Mouse (Mus musculus) spleen, adult 12 weeks (tissue): ENCODE results near the gene Neurl1a.

ENCODE experiments used
- DNase-seq: peaks from one replicate; pipeline ENCODE4 v3.0.0; 2022; ENCODE audit warnings: low spot score

Neurl1a gene

DNA sequence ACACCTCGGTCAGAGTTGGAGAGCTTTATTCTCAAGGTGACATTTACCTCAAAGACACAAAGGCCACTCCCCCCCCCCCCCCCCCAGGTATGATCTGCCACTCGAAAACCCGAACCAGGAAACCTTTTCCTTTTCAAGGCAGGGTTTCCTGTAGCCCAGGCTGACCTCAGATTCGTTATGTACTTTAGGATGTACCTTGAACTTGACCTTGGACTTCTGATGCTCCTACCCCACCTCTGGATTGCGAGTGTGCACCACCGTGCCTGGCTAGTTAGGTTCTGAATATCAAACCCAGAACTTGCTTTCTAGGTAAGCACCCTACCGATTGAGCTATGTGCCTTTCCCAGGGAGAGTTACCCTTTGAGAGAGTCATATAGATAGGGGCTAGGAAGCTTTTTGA is 69.7 kb downstream of the Neurl1a start:
- DNase-seq, result no peak

DNA sequence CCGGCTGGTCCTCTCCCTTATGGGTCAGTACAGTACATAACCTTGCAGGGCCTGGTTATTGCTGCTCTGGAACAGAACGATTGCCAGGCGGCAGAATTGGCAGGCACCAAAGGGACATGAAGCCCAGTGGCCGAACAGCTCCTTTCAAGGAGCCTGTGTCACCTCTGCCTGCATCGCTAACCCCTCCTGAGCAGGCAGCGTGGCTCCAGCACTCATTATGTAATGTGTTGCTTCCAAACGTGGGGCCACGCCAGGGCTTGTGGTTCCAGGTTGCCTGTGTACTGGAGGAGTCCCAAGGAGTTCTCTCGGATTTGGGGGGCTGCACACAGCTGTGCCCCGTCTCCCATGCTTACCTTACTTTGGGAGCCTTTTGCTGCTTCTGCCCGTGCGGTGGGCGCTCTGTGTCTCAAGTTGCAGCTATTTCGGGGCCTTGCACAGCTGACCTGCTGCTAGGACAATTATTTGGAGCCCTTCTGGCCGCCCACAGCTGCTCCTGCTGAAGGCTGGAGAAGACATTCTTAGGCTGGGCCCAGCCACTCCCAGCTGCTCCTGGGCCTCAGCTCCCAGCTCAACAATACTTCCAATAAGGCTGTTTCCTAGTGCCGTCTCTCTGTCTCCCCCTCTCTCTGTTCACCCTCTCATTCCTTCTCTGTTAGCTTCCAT is 70.4 kb downstream of the Neurl1a start:
- DNase-seq, result no peak

DNA sequence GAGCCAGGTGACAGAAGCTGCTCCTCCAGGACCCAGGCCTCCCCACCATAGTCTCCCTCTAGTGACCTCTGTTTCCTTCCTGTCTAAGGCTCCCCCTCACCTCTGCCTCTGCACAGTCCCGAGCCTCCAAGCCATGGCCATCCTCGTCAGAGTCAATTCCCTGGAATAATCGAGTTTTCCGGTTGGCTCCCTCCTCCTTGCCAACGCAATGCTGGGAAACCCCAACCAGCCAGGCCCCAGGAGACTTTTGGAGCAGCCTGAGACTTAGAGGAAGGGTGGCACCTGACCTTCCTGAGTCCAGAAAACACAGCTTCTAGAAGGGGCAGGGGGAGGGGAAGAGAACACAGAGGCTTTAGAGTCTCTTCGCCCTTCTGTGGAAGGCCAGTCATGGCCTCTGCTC is 72.3 kb downstream of the Neurl1a start:
- no peak for DNase-seq

DNA sequence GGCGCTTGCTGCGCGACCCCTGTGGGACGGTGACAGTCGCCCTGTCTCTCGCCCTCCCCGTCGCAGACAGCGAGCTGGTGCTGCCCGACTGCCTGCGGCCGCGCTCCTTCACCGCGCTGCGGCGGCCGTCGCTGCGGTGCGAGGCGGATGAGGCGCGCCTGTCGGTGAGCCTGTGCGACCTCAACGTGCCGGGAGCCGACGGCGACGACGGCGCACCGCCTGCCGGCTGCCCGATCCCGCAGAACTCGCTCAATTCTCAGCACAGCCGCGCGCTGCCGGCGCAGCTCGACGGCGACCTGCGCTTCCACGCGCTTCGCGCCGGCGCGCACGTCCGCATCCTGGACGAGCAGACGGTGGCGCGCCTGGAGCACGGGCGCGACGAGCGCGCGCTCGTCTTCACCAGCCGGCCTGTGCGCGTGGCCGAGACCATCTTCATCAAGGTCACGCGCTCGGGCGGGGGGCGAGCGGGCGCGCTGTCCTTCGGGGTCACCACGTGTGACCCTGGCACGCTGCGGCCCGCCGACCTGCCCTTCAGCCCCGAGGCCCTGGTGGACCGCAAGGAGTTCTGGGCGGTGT is 74.5 kb downstream of the Neurl1a start:
- DNase-seq, result no peak

DNA sequence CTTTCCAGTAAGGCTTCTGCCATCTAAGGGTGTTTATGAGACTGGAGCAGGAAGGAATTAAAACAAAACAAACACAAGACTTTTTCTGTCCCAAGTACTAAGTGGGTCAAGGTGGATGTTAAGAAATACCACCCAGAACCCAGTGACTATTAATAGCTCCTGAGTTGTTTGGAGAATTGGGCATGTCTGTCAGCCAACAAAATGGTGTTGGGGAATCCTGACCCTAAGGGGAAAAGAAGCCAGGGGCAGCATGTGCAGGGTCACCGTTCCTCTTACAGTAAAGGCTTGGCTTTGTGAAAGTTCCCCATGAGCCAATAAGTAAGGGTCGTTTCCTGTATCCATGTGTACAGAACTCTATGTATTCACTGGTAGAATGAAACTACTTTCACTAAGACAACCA is 76.4 kb downstream of the Neurl1a start:
- no peak for DNase-seq

DNA sequence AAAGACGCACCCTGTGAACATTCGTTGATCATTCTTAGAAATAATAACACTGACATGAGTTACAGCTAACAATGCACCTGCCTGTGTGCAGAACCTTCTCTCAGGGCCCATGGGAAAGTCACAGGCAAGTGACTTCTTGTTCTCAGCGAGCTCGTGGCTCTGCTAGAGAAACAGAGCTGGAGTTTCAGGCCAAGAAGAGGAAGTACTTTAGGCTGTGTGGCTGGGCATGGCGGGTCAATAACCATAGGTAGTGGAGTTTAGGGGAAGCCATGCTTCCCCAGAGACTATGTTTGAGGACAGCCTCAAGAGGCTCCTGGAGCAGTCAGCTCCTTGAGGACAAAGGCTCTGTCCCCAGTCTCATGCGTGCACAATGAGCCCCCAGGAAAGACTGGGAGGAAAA is 77.3 kb downstream of the Neurl1a start:
- DNase-seq, result no peak

DNA sequence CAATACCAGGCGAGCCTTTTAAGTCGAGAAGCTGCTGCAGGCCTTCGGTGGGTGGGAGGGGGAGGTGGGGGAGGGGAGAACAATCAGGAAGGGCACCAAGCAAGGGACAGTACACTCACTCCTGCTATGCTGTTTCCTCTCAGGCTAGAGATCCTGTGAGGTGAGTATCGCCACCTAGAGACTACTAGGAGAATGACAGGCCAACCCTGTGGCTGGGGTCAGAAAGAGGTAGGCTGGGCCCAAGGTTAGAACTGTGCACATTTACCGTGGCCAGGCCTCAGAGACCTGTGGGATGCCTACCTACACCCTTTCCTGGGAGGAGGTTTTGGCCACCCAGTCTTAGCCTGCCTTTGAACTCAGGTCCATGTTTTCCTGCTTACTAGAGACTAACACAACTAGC is 81.0 kb downstream of the Neurl1a start:
- DNase-seq, result no peak

DNA sequence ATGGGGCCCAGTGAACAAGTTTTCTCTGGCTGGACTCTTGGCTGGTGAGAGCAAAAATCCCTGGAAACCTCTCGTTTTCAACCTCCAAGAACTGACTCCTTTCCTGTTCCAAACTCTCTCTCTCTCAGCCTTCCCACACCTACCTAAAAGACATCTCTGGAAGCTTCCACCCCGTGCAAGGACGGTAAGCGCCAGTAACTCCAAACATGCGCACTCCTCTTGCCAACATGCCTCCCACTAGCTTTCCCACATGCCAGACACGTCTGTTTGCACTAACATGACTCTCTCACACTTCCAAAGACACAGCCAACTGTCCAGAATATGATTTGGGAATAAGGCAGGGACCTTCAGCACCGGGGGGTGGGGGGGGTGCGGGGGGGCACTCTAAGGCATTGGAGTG is 82.6 kb downstream of the Neurl1a start:
- DNase-seq, result no peak

DNA sequence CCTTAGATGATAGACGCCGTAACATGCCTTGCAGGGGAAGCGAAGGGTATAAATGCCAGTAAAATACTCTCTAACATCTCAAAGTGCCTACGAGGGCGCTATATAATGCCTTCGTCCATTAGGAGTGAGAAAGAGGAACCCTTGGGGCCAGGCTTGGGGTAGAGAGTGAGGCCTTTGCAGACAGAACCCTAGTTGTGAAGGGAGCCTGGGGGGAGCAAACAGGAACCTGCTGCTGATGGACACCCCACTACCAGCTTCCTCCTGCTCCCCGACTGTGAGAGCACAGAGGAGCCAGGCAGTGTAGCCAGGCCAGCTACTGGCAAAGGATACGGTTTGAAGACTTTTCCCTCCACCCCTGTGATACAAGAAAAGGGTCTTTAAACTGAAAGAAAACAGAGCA is 85.0 kb downstream of the Neurl1a start:
- no peak for DNase-seq

DNA sequence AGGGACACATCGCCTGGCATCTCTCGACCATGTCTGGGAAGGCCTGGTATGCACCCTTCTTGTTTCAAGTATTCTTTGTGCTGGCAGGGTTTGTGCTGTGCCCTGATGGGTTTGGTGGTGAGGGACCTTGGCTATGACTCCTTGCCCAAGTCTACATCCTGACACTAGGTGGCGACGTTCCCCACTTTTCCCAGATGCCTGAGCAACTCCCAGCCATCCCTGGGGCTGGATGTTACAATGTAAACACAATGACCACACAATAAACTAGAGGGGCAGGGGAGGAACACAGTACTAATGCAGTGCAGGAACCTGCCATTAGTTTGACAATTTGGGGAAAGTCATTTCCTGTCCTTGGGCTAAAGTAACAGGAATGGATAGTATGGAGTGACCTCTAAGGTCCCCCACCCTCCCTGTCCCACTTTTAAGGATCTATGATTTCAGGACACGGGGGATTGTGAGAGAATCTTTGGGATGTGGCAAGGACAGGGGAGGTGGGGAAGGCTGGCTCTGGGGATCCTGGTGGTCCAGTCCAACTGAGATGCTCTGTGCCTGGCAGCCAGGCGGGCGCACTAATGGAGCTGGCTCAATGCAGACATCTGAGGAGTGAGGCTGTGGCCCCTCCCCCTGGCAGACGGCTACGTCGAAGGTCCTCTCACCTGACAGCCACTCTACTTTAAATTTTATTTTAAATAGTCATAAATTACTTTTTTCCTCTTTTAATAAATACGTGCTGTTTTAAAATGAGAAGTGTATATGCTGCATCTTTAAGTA is 85.9 kb downstream of the Neurl1a start:
- no peak for DNase-seq

DNA sequence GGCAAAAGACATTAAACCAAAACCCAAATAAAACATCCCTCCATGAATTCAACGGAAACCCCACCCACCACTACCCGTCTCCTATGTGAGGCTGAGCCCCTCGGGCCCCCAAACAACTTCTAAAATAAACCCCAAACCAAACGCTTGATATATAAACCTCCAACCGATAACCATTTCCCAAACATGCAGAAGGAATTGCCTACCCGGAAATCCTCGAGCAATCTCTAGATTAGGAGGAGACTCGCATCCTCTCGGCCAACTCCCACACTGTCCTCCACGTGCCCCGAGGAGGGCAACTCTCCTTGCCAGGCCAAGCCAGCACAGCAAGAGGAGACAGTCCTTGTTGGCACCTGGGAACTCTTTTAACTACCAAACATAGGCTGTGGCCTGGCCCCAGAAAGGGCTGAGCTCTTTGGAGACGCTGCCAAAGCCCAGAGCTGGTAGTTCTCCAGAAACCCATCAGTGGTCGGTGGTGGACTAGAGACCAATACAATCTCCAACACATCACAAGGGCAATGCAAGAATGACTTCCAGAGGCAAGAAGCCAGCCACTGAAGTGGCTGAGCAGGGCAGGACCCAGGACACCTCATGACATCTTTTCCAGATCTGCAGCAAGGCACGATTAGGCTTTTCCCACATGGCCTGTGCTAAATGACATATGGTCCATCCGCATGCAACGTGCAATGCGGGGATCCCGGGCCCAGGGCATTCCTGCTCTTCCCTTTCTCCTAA is 87.6 kb downstream of the Neurl1a start:
- DNase-seq, result no peak

DNA sequence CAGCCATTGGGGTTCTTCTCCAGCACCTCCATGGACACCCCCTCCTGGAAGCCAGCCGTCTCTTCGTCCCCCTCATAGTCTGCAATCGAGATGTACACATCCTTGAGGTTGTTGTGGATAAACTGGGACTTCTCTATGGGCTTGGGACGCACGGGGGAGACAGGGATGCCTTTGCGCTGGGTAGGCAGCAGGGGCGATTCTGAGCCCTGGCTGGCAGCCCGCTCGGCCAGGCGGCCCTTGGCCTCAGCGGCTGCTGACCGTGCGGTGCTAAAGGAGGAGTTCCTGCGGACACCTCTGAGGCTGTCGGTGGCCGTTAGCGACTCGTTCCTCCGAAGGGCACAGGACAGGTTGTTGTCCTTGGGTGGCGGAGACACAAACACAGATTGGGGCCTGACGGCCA is 88.4 kb downstream of the Neurl1a start:
- DNase-seq, result no peak

DNA sequence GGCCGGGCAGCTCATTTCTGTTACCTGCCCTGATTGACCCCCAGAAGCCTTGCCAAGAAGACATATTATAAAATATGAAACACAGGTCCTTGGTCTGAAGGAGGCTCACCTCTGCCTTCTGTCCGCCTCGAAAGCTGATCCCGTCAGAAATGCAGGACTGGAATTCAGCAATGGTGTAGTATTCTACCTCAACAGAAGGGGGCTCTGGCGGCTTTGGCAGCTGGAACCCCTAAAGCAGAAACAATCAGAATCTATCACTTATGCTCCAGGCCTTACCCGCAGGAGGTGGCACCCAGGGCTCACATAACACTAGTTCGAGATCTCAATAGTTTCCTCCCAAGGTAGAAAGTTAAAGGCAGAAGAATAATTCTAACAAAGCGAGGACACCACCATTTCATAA is 91.1 kb downstream of the Neurl1a start:
- DNase-seq, result no peak

DNA sequence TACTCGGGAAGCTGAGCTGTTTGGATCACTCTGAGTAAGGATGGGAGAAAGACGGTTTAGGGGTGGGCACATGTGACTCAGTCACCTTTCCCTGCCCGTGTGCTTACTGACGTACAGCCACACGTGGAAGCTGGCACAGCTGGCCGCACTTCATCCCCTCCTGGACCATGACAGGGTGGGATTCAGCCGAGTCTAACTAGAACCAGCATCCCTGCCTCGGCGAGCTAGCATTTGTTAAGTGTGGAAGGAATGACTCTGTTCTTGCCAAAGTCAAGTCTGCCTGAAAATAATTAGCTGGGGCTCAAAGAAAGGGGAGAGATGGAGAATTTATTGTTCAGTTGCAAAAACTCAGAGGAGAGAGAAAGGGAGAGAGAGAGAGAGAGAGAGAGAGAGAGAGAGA is 91.9 kb downstream of the Neurl1a start:
- no peak for DNase-seq

DNA sequence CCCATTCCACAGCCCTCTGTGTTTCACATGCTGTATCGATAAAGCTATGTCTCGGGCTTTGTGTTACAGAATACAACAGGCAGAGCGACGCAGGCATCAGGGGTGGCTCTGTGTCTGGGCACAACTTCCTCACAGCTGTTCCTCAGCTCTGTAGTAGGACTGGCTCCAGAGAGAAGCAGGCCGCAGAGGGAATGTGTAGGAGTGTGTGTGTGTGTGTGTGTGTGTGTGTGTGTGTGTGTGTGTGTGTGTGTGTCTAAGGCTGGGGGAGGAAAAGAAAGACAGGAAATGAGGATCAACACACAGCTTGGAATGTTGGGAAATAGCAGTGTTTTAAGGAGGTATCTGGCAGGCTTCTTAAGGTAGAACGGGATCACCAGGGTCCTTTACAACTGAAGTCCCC is 98.1 kb downstream of the Neurl1a start:
- DNase-seq, result no peak

DNA sequence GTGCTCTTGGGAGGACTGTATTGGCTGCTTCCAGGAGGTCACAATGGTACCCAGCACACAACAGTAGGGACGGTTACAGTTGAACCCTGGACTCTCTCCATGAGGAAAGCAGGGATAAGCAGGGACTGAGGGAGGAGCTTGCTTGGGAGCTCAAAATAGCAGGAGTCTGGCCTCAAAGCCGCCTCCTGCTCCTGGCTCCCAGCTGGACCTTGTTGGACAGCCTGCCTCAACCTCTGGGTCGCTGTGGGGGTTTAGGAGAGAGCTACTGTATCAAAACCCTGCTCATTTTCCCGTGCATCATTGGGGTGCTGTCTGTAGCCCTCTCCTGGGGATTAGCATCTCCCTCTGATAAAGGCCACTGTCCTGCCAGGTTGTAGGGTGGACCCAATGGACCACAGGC is 100.8 kb downstream of the Neurl1a start:
- DNase-seq, result no peak

DNA sequence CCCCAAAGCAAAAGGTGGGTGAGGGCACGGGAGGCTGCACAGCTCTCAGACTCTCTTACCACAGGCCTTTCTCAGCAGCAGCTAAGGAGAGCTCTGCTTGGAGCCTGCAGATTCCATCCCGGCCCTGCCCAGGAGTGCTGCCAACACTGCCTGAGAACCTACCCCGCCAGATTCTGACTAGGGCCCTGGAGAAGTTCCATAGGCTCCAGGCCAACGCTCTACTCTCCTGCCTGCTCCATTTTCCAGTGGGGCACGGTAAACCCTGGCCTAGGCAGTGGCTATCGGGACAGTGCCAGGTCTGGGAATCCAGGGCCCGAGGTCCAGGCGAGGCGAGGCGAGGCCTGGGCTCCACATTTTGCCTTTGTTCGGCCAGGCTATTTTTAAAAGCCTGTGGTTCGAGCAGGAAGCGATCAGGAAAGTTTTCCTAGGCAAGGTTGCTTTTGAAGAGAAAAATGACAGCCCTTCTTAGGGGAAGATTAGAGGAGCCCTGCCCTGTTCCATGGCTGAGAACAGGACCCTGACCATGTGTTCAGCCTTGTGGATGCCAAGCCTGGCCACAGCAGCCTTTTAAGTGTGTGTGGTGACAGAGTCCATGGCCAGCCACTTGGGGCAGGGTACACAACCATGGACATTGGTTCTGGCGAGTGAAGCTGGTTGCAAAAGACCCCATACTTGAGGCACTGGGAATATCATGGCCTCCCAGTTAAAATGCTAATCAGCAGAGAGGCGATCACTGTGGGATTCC is 101.3 kb downstream of the Neurl1a start:
- no peak for DNase-seq

DNA sequence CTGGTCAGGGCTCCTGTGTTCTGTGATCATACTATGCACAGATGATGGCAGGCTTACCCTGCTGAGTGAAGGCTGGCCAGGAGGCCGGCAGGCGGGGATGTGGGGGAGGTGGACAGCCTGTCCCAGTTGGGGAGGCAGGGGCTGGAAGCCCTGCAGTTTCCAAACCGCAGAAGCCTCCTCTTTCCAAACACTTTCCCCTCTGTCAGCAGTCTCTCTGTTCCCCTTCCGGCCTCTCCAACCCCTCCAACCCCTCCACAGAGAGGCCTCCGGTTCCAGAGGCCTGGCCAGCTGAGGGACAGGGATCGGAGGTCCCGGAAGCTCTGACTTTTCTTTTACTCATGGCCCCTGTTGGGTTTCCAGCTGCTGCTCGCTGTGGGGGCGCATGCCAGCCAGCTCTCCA is 102.3 kb downstream of the Neurl1a start:
- no peak for DNase-seq

DNA sequence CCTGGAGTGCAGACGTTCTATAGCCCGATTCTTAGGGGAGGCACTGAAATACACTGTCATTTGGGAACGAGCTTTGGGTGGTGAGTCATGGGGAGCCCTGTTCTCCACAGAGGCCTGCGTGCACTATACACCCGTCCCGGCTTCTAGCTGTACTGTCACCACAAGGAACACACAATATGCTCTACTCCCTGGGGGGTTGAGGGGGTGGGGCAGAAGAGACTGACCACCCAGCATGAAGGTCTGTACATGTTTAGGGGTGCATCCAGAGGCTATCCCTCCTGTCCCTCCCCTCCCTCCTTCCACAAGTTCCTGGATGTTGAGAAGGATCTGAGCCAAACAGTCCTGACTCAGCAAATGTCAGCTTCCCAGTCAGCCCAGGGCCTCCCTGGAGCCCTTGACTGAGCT is 103.4 kb downstream of the Neurl1a start:
- no peak for DNase-seq

DNA sequence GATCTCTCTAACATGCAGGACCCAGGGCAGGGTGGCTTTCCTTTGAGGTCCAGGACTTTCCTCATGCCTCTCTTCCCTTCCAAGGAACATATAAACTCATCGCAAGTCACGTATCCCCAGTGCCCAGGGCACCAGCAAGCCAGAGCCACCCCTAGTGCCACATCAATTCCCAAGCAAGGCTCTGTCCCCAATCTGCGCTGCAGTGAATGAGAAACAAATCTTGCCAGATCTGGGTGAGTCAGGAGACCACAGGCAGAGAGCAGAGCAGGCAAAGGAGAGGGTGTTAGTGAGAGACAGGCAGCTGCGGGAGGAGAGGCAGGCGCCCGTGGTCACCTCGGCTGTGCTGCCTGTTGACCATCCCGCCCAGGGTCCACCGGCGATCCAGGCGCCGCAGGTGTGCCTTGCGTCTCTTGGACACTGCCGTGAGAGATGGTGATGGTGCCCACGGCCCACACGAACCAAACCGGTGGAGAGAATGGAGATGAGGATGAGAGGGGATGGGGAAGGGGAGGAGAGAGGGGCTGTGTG is 104.1 kb downstream of the Neurl1a start:
- no peak for DNase-seq

DNA sequence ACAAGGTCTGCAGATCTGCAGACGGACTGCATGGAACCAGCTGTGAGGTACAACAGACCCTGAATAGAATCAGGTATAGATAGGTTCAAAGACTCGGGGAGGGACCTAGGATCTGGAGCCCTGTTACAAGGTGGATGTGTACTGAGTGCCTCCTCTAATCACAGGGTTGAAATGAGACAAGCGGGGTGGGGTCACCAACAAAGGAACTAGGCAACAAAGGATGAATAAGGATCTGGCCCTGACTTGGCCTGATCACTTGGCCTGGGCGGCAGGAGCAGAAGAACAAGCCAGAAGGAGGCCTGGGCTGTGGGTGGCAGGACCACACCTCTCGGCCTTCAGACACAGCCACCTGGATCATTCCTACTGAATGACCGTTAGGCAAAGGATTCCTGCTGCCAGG is 107.0 kb downstream of the Neurl1a start:
- DNase-seq, result no peak

DNA sequence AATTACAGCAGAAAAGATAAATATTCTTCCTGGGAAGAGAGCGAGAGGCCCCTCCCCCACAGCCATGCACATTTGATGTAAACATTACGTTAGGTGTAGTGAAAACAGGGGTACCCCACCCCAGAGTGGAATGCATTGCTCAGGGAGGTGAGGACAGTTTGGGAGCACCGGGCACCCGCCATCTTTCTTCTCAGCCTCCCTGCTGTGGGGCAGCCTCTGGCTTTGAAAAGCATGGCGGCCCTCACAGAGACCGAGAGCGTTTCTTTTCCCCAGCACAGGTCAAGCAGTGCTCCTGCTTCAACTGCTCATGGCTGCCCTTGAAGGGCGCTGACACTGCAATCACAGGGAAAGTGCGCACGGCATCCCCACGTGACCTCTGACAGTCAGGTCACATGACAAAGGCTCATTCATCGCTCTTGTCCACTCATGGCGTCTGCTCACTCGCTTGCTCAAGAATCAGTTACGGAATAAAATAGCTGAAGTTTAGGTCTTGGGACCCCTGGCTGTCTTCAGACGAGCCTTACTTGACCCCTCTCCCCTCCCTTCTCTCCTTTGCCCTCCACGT is 108.3 kb downstream of the Neurl1a start:
- DNase-seq, result no peak
